Mouse (Mus musculus): Measurements from ENCODE around the gene Tmem135.

DNA sequence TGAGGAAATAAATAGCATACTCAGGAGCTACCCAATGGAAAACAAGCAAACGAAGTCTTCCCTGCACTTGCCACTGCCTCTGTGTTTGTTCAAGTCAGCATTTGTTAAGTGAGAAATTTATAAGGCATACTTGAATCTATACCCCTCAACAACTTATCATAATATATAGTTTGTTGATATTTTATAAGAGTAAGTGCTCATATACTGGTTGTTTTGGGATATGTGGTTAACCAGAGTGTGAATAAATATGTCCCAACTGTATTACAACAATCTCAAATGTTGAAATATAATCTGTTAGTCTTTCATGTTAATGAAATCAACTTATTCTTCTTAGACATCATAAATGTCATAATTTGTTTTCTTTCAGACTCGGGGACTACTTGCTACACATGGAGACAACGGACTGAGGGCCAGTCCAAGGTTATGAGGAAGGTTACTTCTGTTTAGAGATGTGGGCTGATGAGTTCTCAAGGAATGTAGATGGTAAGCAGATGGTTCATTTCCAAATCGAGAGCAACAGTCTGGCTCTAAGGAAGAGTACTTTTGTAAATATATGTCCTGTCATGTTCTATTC, 152.1 kb downstream of the Tmem135 start:
- TF ChIP-seq CTCF (IDR thresholded peaks at IDR 0.05; ENCODE audit: borderline replicate concordance, control insufficient read depth, extremely low read depth, insufficient read depth, low read length, poor library complexity) (no peak), POLR2A (IDR thresholded peaks at IDR 0.05; ENCODE audit: control insufficient read depth, extremely low read depth, insufficient read depth, low read length, poor library complexity) (no peak)
